Mouse (Mus musculus) adrenal gland, adult 2 months (tissue): Measurements from ENCODE around the gene Rps6ka5. TPM values are rescaled to one million over a fixed set of nuclear protein-coding genes. Genes with fewer than 3 reads are reported as not detected.

Experiments
- polyA plus RNA-seq: library from polyadenylated mRNA; depleted of rRNA; stranded (reverse); fragments of >200 nt; gene quantifications from 2 replicates; pipeline ENCODE4 v1.2.3, GENCODE M21; 2012; rRNA removed
- total RNA-seq, 2 experiments: library from RNA; stranded (reverse); gene quantifications; 2 replicates each; pipeline ENCODE4 v1.2.3; 2021

The Rps6ka5 gene
- total and polyA plus RNA-seq, 3 experiments: 0.27 to 8.5 (median 5.1) TPM

Other genes starting within 250 kb of the Rps6ka5 start
- gene Ttc7b, start 206.2 kb downstream of the Rps6ka5 start, total RNA-seq: 10 to 100 TPM; 70.9 to 76.7 TPM
- gene Ttc7b, start 206.2 kb downstream of the Rps6ka5 start, polyA plus RNA-seq: 121 and 142 TPM in 2 replicates
- 10 to 100 TPM; 14.6 to 18.8 TPM for gene Dglucy, start 52.1 kb upstream of the Rps6ka5 start, total RNA-seq
- gene Dglucy, start 52.1 kb upstream of the Rps6ka5 start, polyA plus RNA-seq: 7.1 and 9.0 TPM in 2 replicates
- gene Gpr68, start 181.2 kb upstream of the Rps6ka5 start, total RNA-seq: 1 to 10 TPM in 1 of 2 experiments, under 1 TPM in 1; 0.52 to 1.2 TPM
- gene Gpr68, start 181.2 kb upstream of the Rps6ka5 start, polyA plus RNA-seq: 1.4 and 2.1 TPM in 2 replicates